Mouse (Mus musculus): ENCODE results near the gene Taco1. TPM values are rescaled to one million over a fixed set of nuclear protein-coding genes. Genes with fewer than 3 reads are reported as not detected.
"Not testable (repeated sequence)": the region's sequence is repeated elsewhere in the genome, so short reads cannot be mapped to it uniquely, and the experiment has no call there.

Gene Taco1
- 10 to 100 TPM; 17.6 to 21.8 TPM for total RNA-seq (2021)

GRCm38 (mm10) chr11:106065923-106066571 is at the start of gene Taco1:
Taco1 (plus strand) TSS chr11:106066061.
- DNase-seq (ENCODE audit: extremely low spot score in 1 of 2, low spot score in 1 of 2) = peak; percentile 91 to 94

DNA sequence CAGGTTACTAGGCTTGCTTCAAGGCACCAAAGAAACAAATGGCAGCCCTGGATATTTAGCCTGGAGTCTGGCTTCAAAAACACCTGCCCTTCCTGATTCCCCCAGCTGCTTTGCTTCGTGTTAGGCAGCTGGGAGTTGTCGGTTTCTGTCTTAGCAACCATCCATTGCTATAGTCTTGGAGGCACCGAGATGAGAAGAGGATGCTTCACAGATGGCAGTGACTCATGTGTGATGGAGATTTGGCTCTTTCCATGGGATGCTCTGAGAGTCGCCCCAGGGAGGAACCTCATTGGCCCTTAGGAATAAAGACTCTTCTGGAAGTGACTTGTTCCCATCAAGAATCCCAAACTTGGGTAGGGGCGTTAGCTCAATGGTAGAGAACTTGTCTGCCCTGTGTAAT is 49.4 kb upstream of the Taco1 start:
- no peak for DNase-seq (ENCODE audit: extremely low spot score in 1 of 2, low spot score in 1 of 2)

- DNase-seq (ENCODE audit: extremely low spot score in 1 of 2, low spot score in 1 of 2) = peak; percentile 27 to 38
Measured at GRCm38 (mm10) chr11:106020051-106020763, 45.7 kb upstream of the Taco1 start.

DNA sequence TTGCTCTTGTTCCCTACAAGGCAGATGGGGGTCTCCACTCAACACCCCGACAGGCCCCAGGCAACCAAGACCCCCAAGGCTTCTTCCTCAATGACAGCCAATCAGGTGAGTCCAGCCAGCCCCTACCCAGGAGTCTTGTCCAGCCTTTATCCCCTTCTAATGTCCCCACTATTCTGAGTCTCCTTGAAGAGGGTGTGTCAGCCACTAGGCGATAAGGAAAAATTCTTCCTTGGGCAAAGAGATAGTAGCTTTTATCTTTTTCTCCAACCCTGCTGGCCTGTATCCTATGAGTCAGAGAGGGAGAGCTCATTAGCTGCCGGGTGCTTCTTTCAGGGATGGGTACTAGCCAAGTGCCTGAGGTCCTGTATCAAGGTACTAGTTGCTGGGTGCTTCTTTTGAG is 40.1 kb upstream of the Taco1 start:
- DNase-seq (ENCODE audit: extremely low spot score in 1 of 2, low spot score in 1 of 2) = no peak

- DNase-seq (ENCODE audit: extremely low spot score in 1 of 2, low spot score in 1 of 2) = peak; percentile 51 to 76
Measured at GRCm38 (mm10) chr11:106026465-106027151, 39.3 kb upstream of the Taco1 start.

GRCm38 (mm10) chr11:106027607-106028006 is 38.3 kb upstream of the Taco1 start:
- no peak for DNase-seq (ENCODE audit: extremely low spot score in 1 of 2, low spot score in 1 of 2)

- not testable (repeated sequence) for DNase-seq (ENCODE audit: extremely low spot score in 1 of 2, low spot score in 1 of 2)
Measured at GRCm38 (mm10) chr11:106032074-106032473, 33.8 kb upstream of the Taco1 start.

DNA sequence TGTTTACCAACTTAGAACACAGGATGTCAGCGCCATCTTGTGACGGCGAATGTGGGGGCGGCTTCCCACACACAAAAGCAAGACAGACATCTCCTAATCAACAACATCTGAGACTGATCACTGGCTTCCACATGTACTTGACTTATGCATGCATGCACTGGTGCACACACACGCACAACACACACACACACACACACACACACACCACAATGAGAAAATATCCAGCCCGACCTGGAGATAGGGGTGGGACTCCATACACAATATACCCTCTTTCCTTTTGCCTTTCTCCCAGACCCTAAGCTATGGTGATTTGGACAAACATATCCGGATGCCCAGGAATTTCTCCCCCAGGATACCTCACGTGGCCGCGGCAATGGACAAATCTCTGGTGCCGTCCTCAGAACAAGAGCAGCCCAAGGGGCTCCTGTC is 32.4 kb upstream of the Taco1 start:
- no peak for DNase-seq (ENCODE audit: extremely low spot score in 1 of 2, low spot score in 1 of 2)

- DNase-seq (ENCODE audit: extremely low spot score in 1 of 2, low spot score in 1 of 2) = no peak
Measured at GRCm38 (mm10) chr11:106034986-106035385, 30.9 kb upstream of the Taco1 start.

DNA sequence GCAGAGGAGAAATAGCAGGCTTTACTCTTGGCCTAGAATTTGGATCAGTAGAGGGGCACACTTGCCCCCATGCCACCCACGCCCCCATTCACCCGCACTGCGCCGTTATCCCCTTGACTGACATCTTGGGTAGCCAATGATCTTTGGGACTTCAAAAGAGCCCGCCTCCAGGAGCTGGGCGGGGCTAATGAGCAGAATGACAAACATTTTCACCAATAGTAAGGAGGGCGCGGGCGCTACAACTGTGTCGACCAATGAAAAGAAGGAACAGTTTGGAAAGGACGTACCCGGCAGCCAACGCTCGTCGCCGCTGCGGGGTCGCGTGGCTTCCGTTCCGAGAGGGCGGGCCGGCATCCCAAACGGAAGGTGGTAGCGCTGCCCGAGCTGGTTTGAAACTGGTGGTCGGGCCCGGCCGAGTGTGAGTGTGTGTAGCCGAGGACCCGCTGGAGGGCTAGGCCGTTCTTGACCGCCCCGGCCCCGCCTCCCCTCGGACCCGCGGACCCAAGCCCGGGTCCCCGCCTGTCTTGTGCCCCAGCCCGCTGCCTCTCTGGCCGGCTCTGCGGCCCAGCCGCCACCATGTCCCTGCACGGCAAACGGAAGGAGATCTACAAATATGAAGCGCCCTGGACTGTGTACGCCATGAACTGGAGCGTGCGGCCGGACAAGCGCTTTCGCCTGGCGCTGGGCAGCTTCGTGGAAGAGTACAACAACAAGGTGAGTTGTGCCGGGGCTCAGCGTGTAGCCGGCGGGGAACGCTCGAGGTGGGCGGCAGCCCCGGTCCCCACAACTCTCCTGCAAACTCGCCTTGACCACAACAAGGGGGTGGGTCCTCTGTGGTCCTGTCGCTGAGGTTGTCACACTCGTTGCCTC is 29.1 kb upstream of the Taco1 start, which contains the start of gene Dcaf7:
TSS of gene Dcaf7 (plus strand) at position 325 of the 870 bp plus-strand sequence.
- peak; percentile 97 to 99 for DNase-seq (ENCODE audit: extremely low spot score in 1 of 2, low spot score in 1 of 2)

DNA sequence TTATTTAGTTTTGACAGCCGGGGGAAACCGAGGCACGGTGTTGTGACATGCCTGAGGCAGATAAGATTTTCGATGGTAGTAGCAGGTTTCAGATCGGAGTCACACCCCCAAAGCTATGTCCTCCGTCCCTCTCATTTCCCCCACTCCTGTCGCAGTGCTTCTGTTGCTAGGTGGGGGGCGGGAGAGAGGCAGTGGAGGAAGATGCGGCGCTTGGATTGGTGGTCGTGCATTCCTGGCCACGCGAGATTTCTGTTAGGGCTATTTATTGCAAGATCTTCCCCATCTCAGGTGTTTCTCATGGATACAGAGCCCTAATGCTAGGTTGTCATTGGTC is 28.5 kb upstream of the Taco1 start:
- peak; percentile 49 to 51 for DNase-seq (ENCODE audit: extremely low spot score in 1 of 2, low spot score in 1 of 2)

DNA sequence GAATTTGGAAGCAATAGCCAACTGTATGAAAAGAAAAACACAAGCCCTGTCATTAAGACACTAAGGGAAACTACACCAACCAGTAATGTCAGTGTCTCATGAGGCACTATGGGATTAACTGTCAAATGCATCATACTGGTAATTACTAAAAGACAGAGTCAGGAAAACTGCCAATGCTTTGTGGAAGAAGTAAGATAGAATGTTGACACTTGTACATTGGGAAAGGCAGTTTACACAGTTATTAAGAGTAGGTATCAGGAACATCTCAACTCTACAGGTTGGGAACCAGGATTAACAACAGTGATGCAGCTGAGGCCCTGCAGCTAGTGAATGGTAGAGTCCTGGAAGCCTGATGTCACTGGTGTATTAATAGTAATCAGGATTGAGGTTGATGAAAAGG is 21.5 kb upstream of the Taco1 start:
- no peak for DNase-seq (ENCODE audit: extremely low spot score in 1 of 2, low spot score in 1 of 2)

- DNase-seq (ENCODE audit: extremely low spot score in 1 of 2, low spot score in 1 of 2) = no peak
Measured at GRCm38 (mm10) chr11:106045256-106045655, 20.6 kb upstream of the Taco1 start.

- no peak for DNase-seq (ENCODE audit: extremely low spot score in 1 of 2, low spot score in 1 of 2)
Measured at GRCm38 (mm10) chr11:106045780-106046179, 20.1 kb upstream of the Taco1 start.

GRCm38 (mm10) chr11:106046584-106046983 is 19.3 kb upstream of the Taco1 start:
- DNase-seq (ENCODE audit: extremely low spot score in 1 of 2, low spot score in 1 of 2) = no peak

GRCm38 (mm10) chr11:106053921-106054320 is 11.9 kb upstream of the Taco1 start:
- no peak for DNase-seq (ENCODE audit: extremely low spot score in 1 of 2, low spot score in 1 of 2)

- DNase-seq (ENCODE audit: extremely low spot score in 1 of 2, low spot score in 1 of 2) = no peak
Measured at GRCm38 (mm10) chr11:106054600-106054999, 11.3 kb upstream of the Taco1 start.

DNA sequence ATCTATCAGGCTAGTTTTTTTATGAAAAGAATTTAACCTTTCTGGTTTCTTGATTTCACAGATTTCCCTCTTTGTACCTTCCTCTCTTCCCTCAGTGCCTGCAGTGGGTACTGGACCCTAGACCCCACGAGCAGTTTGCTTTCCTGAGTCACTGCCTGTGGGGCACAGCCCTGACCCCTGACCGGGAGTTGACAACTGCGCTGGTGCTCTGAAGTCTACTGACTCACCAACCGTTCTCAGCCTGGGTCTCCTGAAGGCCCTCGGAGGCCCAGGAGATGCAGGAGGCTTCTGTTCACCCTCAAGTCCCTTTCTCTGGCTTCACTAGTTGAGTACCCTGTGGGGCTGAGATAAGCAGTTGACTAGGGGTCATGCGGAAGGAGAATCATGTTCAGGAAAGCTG is 10.5 kb upstream of the Taco1 start:
- DNase-seq (ENCODE audit: extremely low spot score in 1 of 2, low spot score in 1 of 2) = no peak

- DNase-seq (ENCODE audit: extremely low spot score in 1 of 2, low spot score in 1 of 2) = no peak
Measured at GRCm38 (mm10) chr11:106056819-106057491, 8.9 kb upstream of the Taco1 start.

- DNase-seq (ENCODE audit: extremely low spot score in 1 of 2, low spot score in 1 of 2) = no peak
Measured at GRCm38 (mm10) chr11:106058020-106058419, 7.8 kb upstream of the Taco1 start.

Data from layer of hippocampus, postnatal 25 days (tissue).